Comparison of ENCODE assay signal across 8 mouse cellular contexts in the genomic region with DNA sequence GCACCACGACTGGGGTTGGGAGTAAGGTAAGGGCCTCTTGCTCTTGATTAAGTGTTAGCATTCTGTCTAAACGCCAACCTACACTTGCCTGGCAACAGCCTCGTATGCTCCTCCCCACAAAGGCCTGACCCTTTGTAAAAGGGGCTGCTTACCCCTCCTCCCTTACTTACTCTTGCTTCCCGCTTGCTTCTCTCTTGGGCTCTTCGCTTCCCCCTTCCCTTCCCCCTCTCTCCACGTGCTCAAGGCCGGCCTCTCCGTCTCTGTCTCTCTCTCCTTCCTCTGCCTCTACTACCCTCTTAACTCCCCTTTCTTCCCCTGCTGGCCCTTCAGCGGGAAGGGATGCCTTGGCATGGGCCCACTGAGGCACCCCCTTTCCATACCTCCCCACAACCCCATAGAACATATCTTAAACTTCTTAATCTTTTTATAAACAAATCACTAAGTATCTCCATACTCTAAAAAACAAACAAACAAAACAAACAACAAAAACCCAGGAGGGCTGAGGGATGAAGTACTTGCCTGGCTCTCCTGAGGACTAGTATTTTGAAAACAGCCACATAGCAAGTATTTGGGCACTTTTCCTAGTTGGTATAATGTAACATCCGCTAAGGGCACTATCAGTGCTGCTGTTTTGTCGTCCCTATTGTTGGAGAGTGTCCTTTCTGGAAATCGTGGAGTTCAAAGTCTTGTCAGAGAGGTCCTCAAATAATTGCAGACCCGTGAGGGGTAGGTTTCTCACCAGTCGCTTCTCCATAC. TPM values are rescaled to one million over a fixed set of nuclear protein-coding genes. Genes with fewer than 3 reads are reported as not detected.
DNase-seq lines count a peak whose midpoint lies in the region; ATAC-seq and TF ChIP-seq lines count a peak whose summit lies in the region.

No protein-coding gene starts in this region.

- no peak for DNase-seq in kidney, adult 18-20 months
- DNase-seq in embryonic facial prominence, embryonic 10.5 days (ENCODE audit: low spot score), result peak; percentile 29
- no peak for DNase-seq in hindbrain, postnatal 0 days (ENCODE audit: low spot score)
- DNase-seq in midbrain, embryonic 11.5 days (ENCODE audit: low spot score, missing footprints), result peak; percentile 88
- DNase-seq in thymus, postnatal 4 days, result peak; percentile 49
- DNase-seq in right cerebral cortex, adult 2 months (ENCODE audit: low spot score in 2 of 2), result no peak
- DNase-seq in gastrocnemius, postnatal 14 days, result no peak

- H3K4me3 ChIP-seq in kidney, embryonic 16.5 days (ENCODE audit: low read length), result peak overlapping the region; percentile 75
- peak overlapping the region; percentile 76 for H3K4me3 ChIP-seq in embryonic facial prominence, embryonic 10.5 days
- H3K4me3 ChIP-seq in hindbrain, postnatal 0 days (ENCODE audit: low read length), result peak overlapping the region; percentile 50
- peak overlapping the region; percentile 52 for H3K4me3 ChIP-seq in midbrain, embryonic 11.5 days (ENCODE audit: low read depth, low read length)

- no peak for ATAC-seq in kidney, embryonic 16.5 days (ENCODE audit: low FRiP score, low TSS enrichment)
- no peak for ATAC-seq in hindbrain, postnatal 0 days
- ATAC-seq in midbrain, embryonic 11.5 days (ENCODE audit: low FRiP score), result peak; percentile 62

- H3K9ac ChIP-seq in kidney, embryonic 16.5 days (replicated peaks; ENCODE audit: low read length), result peak overlapping the region; percentile 72
- H3K9ac ChIP-seq in hindbrain, postnatal 0 days (replicated peaks; ENCODE audit: low read length), result peak overlapping the region; percentile 43; the same call in 1 of the 2 replicates
- H3K9ac ChIP-seq in midbrain, embryonic 11.5 days (ENCODE audit: low read length), result peak overlapping the region; percentile 63; the same call in 1 of the 2 replicates

- H3K4me1 ChIP-seq in kidney, embryonic 16.5 days (ENCODE audit: insufficient read depth, low read length), result peaks cover 8% of the 10 kb centered on the region; the same call in 1 of the 2 replicates
- peaks cover 36% of the 10 kb centered on the region for H3K4me1 ChIP-seq in embryonic facial prominence, embryonic 10.5 days
- H3K4me1 ChIP-seq in hindbrain, postnatal 0 days (ENCODE audit: insufficient read depth, low read length), result no peaks in the 10 kb centered on the region; the same call in 1 of the 2 replicates
- peaks cover 13% of the 10 kb centered on the region for H3K4me1 ChIP-seq in midbrain, embryonic 11.5 days (ENCODE audit: control insufficient read depth, insufficient read depth, low read length)

- no peaks in the 10 kb centered on the region for H3K36me3 ChIP-seq in kidney, embryonic 16.5 days (ENCODE audit: insufficient read depth, low read length)
- no peaks in the 10 kb centered on the region for H3K36me3 ChIP-seq in embryonic facial prominence, embryonic 10.5 days (replicated peaks)
- no peaks in the 10 kb centered on the region for H3K36me3 ChIP-seq in hindbrain, postnatal 0 days (ENCODE audit: insufficient read depth, low read length)
- H3K36me3 ChIP-seq in midbrain, embryonic 11.5 days (ENCODE audit: control insufficient read depth, insufficient read depth, low read length), result no peaks in the 10 kb centered on the region

- H3K27me3 ChIP-seq in kidney, embryonic 16.5 days (ENCODE audit: insufficient read depth, low read length), result no peaks in the 10 kb centered on the region
- peaks cover 24% of the 10 kb centered on the region for H3K27me3 ChIP-seq in embryonic facial prominence, embryonic 10.5 days (replicated peaks; ENCODE audit: low read depth, poor library complexity, severe bottlenecking)
- no peaks in the 10 kb centered on the region for H3K27me3 ChIP-seq in hindbrain, postnatal 0 days (ENCODE audit: insufficient read depth, low read length)
- H3K27me3 ChIP-seq in midbrain, embryonic 11.5 days (ENCODE audit: control insufficient read depth, insufficient read depth, low read length), result no peaks in the 10 kb centered on the region; the same call in 1 of the 2 replicates

- intact Hi-C loops in gastrocnemius, postnatal 14 days (cut with DNase I; ENCODE audit: low total_unique reads), result no loop called here

- no peak for TF ChIP-seq CTCF in hindbrain, postnatal 0 days (IDR thresholded peaks at IDR 0.05; ENCODE audit: low read depth)

- H3K4me2 ChIP-seq in kidney, embryonic 16.5 days (replicated peaks; ENCODE audit: low read depth, low read length), result peak overlapping the region; percentile 100
- peak overlapping the region; percentile 98 for H3K4me2 ChIP-seq in hindbrain, postnatal 0 days (ENCODE audit: low read depth, low read length)
- peak overlapping the region; percentile 99 for H3K4me2 ChIP-seq in midbrain, embryonic 11.5 days

- no peaks in the 10 kb centered on the region for H3K9me3 ChIP-seq in kidney, embryonic 16.5 days (ENCODE audit: low read length)
- no peaks in the 10 kb centered on the region for H3K9me3 ChIP-seq in embryonic facial prominence, embryonic 10.5 days
- H3K9me3 ChIP-seq in hindbrain, postnatal 0 days (ENCODE audit: low read length), result no peaks in the 10 kb centered on the region
- H3K9me3 ChIP-seq in midbrain, embryonic 11.5 days (ENCODE audit: control insufficient read depth, low read length), result no peaks in the 10 kb centered on the region

- 13% methylated on average over 14 of the region's 14 CpGs for WGBS in kidney, embryonic 16.5 days
- WGBS in embryonic facial prominence, embryonic 10.5 days, result 6% methylated on average over 14 of the region's 14 CpGs
- WGBS in hindbrain, postnatal 0 days, result 18% methylated on average over 14 of the region's 14 CpGs
- WGBS in midbrain, embryonic 11.5 days, result 5% methylated on average over 14 of the region's 14 CpGs

- no peak overlapping the region for H3K27ac ChIP-seq in kidney, embryonic 16.5 days (ENCODE audit: low read length)
- H3K27ac ChIP-seq in embryonic facial prominence, embryonic 10.5 days (replicated peaks), result no peak overlapping the region; the same call in 1 of the 2 replicates
- H3K27ac ChIP-seq in hindbrain, postnatal 0 days, result no peak overlapping the region
- H3K27ac ChIP-seq in midbrain, embryonic 11.5 days (ENCODE audit: low read depth, low read length), result no peak overlapping the region

RNA-seq across cellular contexts. Expression of gene Tor3a, which starts 1.3 kb away (rescaled TPM):
- 19.5 and 19.6 TPM in 2 replicates for polyA plus RNA-seq in kidney, embryonic 16.5 days (2015; fragmentation: Nextera tagmentation; extraction: Ambion mirVana)
- polyA plus RNA-seq in embryonic facial prominence, embryonic 10.5 days (2016; fragmentation: Nextera tagmentation; extraction: Ambion mirVana), result 3.5 and 4.6 TPM in 2 replicates
- total RNA-seq in hindbrain, postnatal 0 days (2014; rRNA removed), result 2.4 and 5.6 TPM in 2 replicates
- 3.0 and 4.3 TPM in 2 replicates for polyA plus RNA-seq in hindbrain, postnatal 0 days (2015; fragmentation: Nextera tagmentation; extraction: Ambion mirVana)
- polyA plus RNA-seq in midbrain, embryonic 11.5 days (2014; fragmentation: Nextera tagmentation; extraction: Ambion mirVana), result 3.9 and 4.2 TPM in 2 replicates
- 1 to 10 TPM; 5.3 to 7.4 TPM for total RNA-seq in gastrocnemius, postnatal 14 days (2021)

RNA-seq across cellular contexts. Expression of gene Fam20b, which starts 46.0 kb away (rescaled TPM):
- 29.8 and 36.6 TPM in 2 replicates for polyA plus RNA-seq in kidney, embryonic 16.5 days (2015; fragmentation: Nextera tagmentation; extraction: Ambion mirVana)
- polyA plus RNA-seq in embryonic facial prominence, embryonic 10.5 days (2016; fragmentation: Nextera tagmentation; extraction: Ambion mirVana), result 17.8 and 18.0 TPM in 2 replicates
- total RNA-seq in hindbrain, postnatal 0 days (2014; rRNA removed), result 53.7 TPM in 2 replicates
- 27.7 and 29.6 TPM in 2 replicates for polyA plus RNA-seq in hindbrain, postnatal 0 days (2015; fragmentation: Nextera tagmentation; extraction: Ambion mirVana)
- polyA plus RNA-seq in midbrain, embryonic 11.5 days (2014; fragmentation: Nextera tagmentation; extraction: Ambion mirVana), result 21.5 and 22.7 TPM in 2 replicates
- total RNA-seq in gastrocnemius, postnatal 14 days (2021), result 10 to 100 TPM; 26.8 to 27.2 TPM

Comparison
In these comparisons a context has a peak if more than half of its experiments do, and no peak if none do; other contexts are left out.
1. DNase-seq: peak in embryonic facial prominence, embryonic 10.5 days (single experiment), midbrain, embryonic 11.5 days (single experiment) and thymus, postnatal 4 days (single experiment); none in kidney, adult 18-20 months (single experiment), hindbrain, postnatal 0 days (single experiment), right cerebral cortex, adult 2 months (0 of 2) and gastrocnemius, postnatal 14 days (single experiment).
2. Peak in every context shown above with its lines, with median percentiles within 50 percentile points of each other: H3K4me2 ChIP-seq, H3K4me3 ChIP-seq and H3K9ac ChIP-seq.